ENCODE assay signal across 20 mouse cellular contexts in the genomic region with DNA sequence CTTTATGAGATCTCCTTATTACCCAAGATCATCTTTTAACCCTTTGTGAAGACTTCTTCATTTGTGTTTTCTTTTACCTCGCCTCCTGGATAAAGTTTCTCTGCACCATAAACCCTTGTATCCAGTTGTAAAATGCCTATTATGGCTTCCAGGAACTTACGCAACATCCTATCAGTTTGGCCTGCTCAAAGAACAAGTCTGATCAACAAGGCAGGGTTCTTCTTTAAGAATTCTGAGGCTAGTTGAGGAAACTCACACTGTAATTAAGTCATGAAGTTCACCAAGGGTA. TPM values are rescaled to one million over a fixed set of nuclear protein-coding genes. Genes with fewer than 3 reads are reported as not detected.
A peak's percentile ranks its signal among the peaks of the same experiment; 100 is the strongest.
DNase-seq lines count a peak whose midpoint lies in the region; ATAC-seq and TF ChIP-seq lines count a peak whose summit lies in the region.
"Had no signal": no experiment of that assay in that cellular context is flagged by ENCODE, and none has a peak within 500 bp of the region (broad histone marks: within the 10 kb centered on the region; RNA-seq: fewer than 3 reads in every experiment).

No protein-coding gene starts in this region.

- H3K36me3 ChIP-seq in kidney, embryonic 16.5 days (ENCODE audit: insufficient read depth, low read length), result no peaks in the 10 kb centered on the region
- H3K36me3 ChIP-seq in MEL (ENCODE audit: control insufficient read depth in 1 of 2, insufficient read depth in 2 of 2, low read length in 2 of 2), result peaks cover 4 to 25% of the 10 kb centered on the region in 2 experiments
- H3K36me3 ChIP-seq in intestine, embryonic 14.5 days (ENCODE audit: control insufficient read depth, insufficient read depth, low read length), result no peaks in the 10 kb centered on the region
- H3K36me3 ChIP-seq in liver, embryonic 16.5 days (ENCODE audit: control insufficient read depth, insufficient read depth), result no peaks in the 10 kb centered on the region
- H3K36me3 ChIP-seq: hindbrain, embryonic 13.5 days had no signal

- ATAC-seq in kidney, embryonic 16.5 days (ENCODE audit: low FRiP score, low TSS enrichment), result no peak
- no peak for ATAC-seq in intestine, embryonic 14.5 days (replicated peaks; ENCODE audit: low FRiP score, low TSS enrichment, low read depth)
- no peak for ATAC-seq in liver, embryonic 16.5 days (ENCODE audit: low read depth)
- ATAC-seq: forebrain, embryonic 13.5 days had no signal

- H3K4me1 ChIP-seq in kidney, embryonic 16.5 days (ENCODE audit: insufficient read depth, low read length), result peaks cover 10% of the 10 kb centered on the region; the same call in 1 of the 2 replicates
- H3K4me1 ChIP-seq in MEL (ENCODE audit: control insufficient read depth in 1 of 2, insufficient read depth in 2 of 2, low read length in 2 of 2), result peaks cover 9 to 38% of the 10 kb centered on the region in 2 experiments
- peaks cover 8% of the 10 kb centered on the region for H3K4me1 ChIP-seq in intestine, embryonic 14.5 days (replicated peaks; ENCODE audit: control insufficient read depth, insufficient read depth, low read length)
- H3K4me1 ChIP-seq in liver, embryonic 16.5 days (ENCODE audit: control insufficient read depth, low read depth, low read length), result no peaks in the 10 kb centered on the region
- H3K4me1 ChIP-seq in cerebellum, adult 2 months (ENCODE audit: control insufficient read depth, insufficient read depth, low read length), result peaks cover 3% of the 10 kb centered on the region; the same call in 1 of the 2 replicates

- no peak for TF ChIP-seq RAD21 in MEL (IDR thresholded peaks at IDR 0.05; ENCODE audit: low read depth, low read length)

- H3K9me3 ChIP-seq in kidney, embryonic 16.5 days (ENCODE audit: low read length), result no peaks in the 10 kb centered on the region
- H3K9me3 ChIP-seq in MEL (replicated peaks; ENCODE audit: insufficient read depth, low read length), result no peaks in the 10 kb centered on the region
- no peaks in the 10 kb centered on the region for H3K9me3 ChIP-seq in intestine, embryonic 14.5 days (ENCODE audit: control insufficient read depth, low read length)
- no peaks in the 10 kb centered on the region for H3K9me3 ChIP-seq in liver, embryonic 16.5 days (replicated peaks; ENCODE audit: control insufficient read depth, low read length)
- H3K9me3 ChIP-seq: forebrain, embryonic 13.5 days; hindbrain, embryonic 13.5 days had no signal

- TF ChIP-seq CTCF in MEL (IDR thresholded peaks at IDR 0.05 in 2 of 3, conservative IDR thresholded peaks at IDR 0.05 in 1 of 3; ENCODE audit: control insufficient read depth in 1 of 3, insufficient read depth in 1 of 3, low read depth in 2 of 3, low read length in 3 of 3, poor library complexity in 1 of 3, severe bottlenecking in 1 of 3), result no peak
- TF ChIP-seq CTCF in cerebellum, adult 2 months (IDR thresholded peaks at IDR 0.05; ENCODE audit: borderline replicate concordance, insufficient read depth, low read depth, low read length), result no peak

- H3K9ac ChIP-seq in kidney, embryonic 16.5 days (replicated peaks; ENCODE audit: low read length), result no peak overlapping the region
- H3K9ac ChIP-seq in MEL (ENCODE audit: control insufficient read depth, low read depth, low read length, poor library complexity, severe bottlenecking), result peak overlapping the region; percentile 90
- H3K9ac ChIP-seq in intestine, embryonic 14.5 days (ENCODE audit: low read length), result no peak overlapping the region
- H3K9ac ChIP-seq in liver, embryonic 16.5 days (ENCODE audit: low read depth, low read length), result no peak overlapping the region
- H3K9ac ChIP-seq: forebrain, embryonic 13.5 days; hindbrain, embryonic 13.5 days; lung, embryonic 14.5 days had no signal

- 0 out of 4 replicates have a peak, but pooled peaks of 1 of the 2 experiments have one; percentile 17 for TF ChIP-seq EP300 in MEL (IDR thresholded peaks at IDR 0.05; ENCODE audit: low read depth in 1 of 2, low read length in 2 of 2)

- TF ChIP-seq POLR2A in MEL (IDR thresholded peaks at IDR 0.05; ENCODE audit: control insufficient read depth in 1 of 2, insufficient read depth in 1 of 2, low read depth in 1 of 2, low read length in 2 of 2, poor library complexity in 1 of 2), result no peak
- no peak for TF ChIP-seq POLR2A in cerebellum, adult 2 months (IDR thresholded peaks at IDR 0.05; ENCODE audit: borderline replicate concordance, insufficient read depth, low read length)

- H3K79me2 ChIP-seq in MEL (ENCODE audit: control insufficient read depth, insufficient read depth, low read length, poor library complexity), result peaks cover 15% of the 10 kb centered on the region

- H3K27ac ChIP-seq in kidney, embryonic 16.5 days (ENCODE audit: low read length), result peak overlapping the region; percentile 16; the same call in 1 of the 2 replicates
- peak overlapping the region; percentile 63 for H3K27ac ChIP-seq in MEL (ENCODE audit: control insufficient read depth, low read depth, low read length)
- peak overlapping the region; percentile 73; the same call in 1 of the 2 replicates for H3K27ac ChIP-seq in intestine, embryonic 14.5 days (ENCODE audit: low read depth)
- H3K27ac ChIP-seq in liver, embryonic 16.5 days (ENCODE audit: low read length), result peak overlapping the region; percentile 71
- H3K27ac ChIP-seq in cerebellum, adult 2 months (ENCODE audit: insufficient read depth, low read length), result no peak overlapping the region
- H3K27ac ChIP-seq: forebrain, embryonic 13.5 days; hindbrain, embryonic 13.5 days had no signal

- DNase-seq in kidney, adult 8-10 months, result no peak
- DNase-seq in MEL (ENCODE audit: low read depth, low spot score), result no peak
- no peak for DNase-seq in intestine, embryonic 14.5 days (ENCODE audit: low spot score)
- no peak for DNase-seq in adrenal gland, postnatal 14 days
- DNase-seq in cerebellum, adult 2 months, result no peak
- no peak for DNase-seq in layer of hippocampus, postnatal 10 days (ENCODE audit: low spot score in 2 of 2)
- DNase-seq: adrenal gland, adult 8-10 months; cerebellum, postnatal 36 days; kidney, postnatal 10 days; lung, embryonic 14.5 days; thymus, postnatal 25 days had no signal

- no peak overlapping the region for H3K4me2 ChIP-seq in kidney, embryonic 16.5 days (replicated peaks; ENCODE audit: low read depth, low read length)
- no peak overlapping the region for H3K4me2 ChIP-seq in intestine, embryonic 14.5 days (ENCODE audit: low read length)
- H3K4me2 ChIP-seq in liver, embryonic 16.5 days (ENCODE audit: low read depth, low read length), result peak overlapping the region; percentile 21; the same call in 1 of the 2 replicates
- H3K4me2 ChIP-seq: forebrain, embryonic 13.5 days; heart, embryonic 11.5 days; hindbrain, embryonic 13.5 days; lung, embryonic 14.5 days had no signal

- no peaks in the 10 kb centered on the region for H3K27me3 ChIP-seq in kidney, embryonic 16.5 days (ENCODE audit: insufficient read depth, low read length)
- H3K27me3 ChIP-seq in MEL (ENCODE audit: control insufficient read depth in 1 of 2, insufficient read depth in 2 of 2, low read length in 2 of 2), result no peaks in the 10 kb centered on the region
- H3K27me3 ChIP-seq in intestine, embryonic 14.5 days (replicated peaks; ENCODE audit: control insufficient read depth, insufficient read depth, low read length), result no peaks in the 10 kb centered on the region
- no peaks in the 10 kb centered on the region for H3K27me3 ChIP-seq in liver, embryonic 16.5 days (ENCODE audit: control insufficient read depth, insufficient read depth, low read depth, low read length)
- H3K27me3 ChIP-seq in cerebellum, adult 2 months (ENCODE audit: control insufficient read depth, insufficient read depth, low read length), result no peaks in the 10 kb centered on the region
- H3K27me3 ChIP-seq: forebrain, embryonic 13.5 days; hindbrain, embryonic 13.5 days had no signal

- 69% methylated on average over 2 of the region's 2 CpGs for WGBS in kidney, embryonic 16.5 days
- WGBS in intestine, embryonic 14.5 days, result 67% methylated on average over 2 of the region's 2 CpGs
- WGBS in liver, embryonic 16.5 days (ENCODE audit: insufficient replicate concordance), result 50% methylated on average over 2 of the region's 2 CpGs
- 94% methylated on average over 2 of the region's 2 CpGs for WGBS in cerebellum, adult 2 months

- no peak overlapping the region for H3K4me3 ChIP-seq in kidney, embryonic 16.5 days (ENCODE audit: low read length)
- H3K4me3 ChIP-seq in MEL (ENCODE audit: control insufficient read depth in 1 of 2, insufficient read depth in 1 of 2, low read depth in 2 of 2, low read length in 2 of 2), result peak overlapping the region; percentile 70 to 90
- no peak overlapping the region for H3K4me3 ChIP-seq in intestine, embryonic 14.5 days (ENCODE audit: low read depth, low read length)
- peak overlapping the region; percentile 36 for H3K4me3 ChIP-seq in liver, embryonic 16.5 days (ENCODE audit: low read depth, low read length)
- H3K4me3 ChIP-seq in cerebellum, adult 2 months (replicated peaks; ENCODE audit: insufficient read depth, low read depth, low read length), result no peak overlapping the region
- H3K4me3 ChIP-seq: forebrain, embryonic 13.5 days; hindbrain, embryonic 13.5 days had no signal

RNA-seq across cellular contexts. Expression of a gene that starts 8.3 kb away (rescaled TPM):
- 6.7 and 7.8 TPM in 2 replicates for polyA plus RNA-seq in kidney, embryonic 16.5 days (2015; fragmentation: Nextera tagmentation; extraction: Ambion mirVana)
- 35.0 and 41.8 TPM in 2 replicates for total RNA-seq in MEL (2012; rRNA removed)
- polyA plus RNA-seq in MEL (2012; ENCODE audit: insufficient read depth in 1 of 2, insufficient read length in 2 of 2, low read depth in 1 of 2, low replicate concordance in 2 of 2, missing spikeins in 1 of 2), result 10 to 100 TPM in 1 of 2 experiments, not detected in 1; 49.2 TPM
- 6.1 and 7.2 TPM in 2 replicates for polyA plus RNA-seq in intestine, embryonic 14.5 days (2014; fragmentation: Nextera tagmentation; extraction: Ambion mirVana)
- polyA plus RNA-seq in liver, embryonic 16.5 days (2015; fragmentation: Nextera tagmentation; extraction: Ambion mirVana), result 11.9 and 13.1 TPM in 2 replicates
- total RNA-seq in adrenal gland, postnatal 14 days (2021), result 4.9 and 7.7 TPM in 2 replicates
- 2.0 and 2.7 TPM in 2 replicates for polyA plus RNA-seq in cerebellum, adult 2 months (2012; rRNA removed)
- total RNA-seq in layer of hippocampus, postnatal 10 days (2021), result 1 to 10 TPM; 2.3 to 3.7 TPM

RNA-seq across cellular contexts. Expression of a gene that starts 42.0 kb away (rescaled TPM):
- polyA plus RNA-seq in kidney, embryonic 16.5 days (2015; fragmentation: Nextera tagmentation; extraction: Ambion mirVana), result 239 and 252 TPM in 2 replicates
- 117 and 119 TPM in 2 replicates for total RNA-seq in MEL (2012; rRNA removed)
- 100 to 1,000 TPM in 1 of 2 experiments, not detected in 1; 145 TPM for polyA plus RNA-seq in MEL (2012; ENCODE audit: insufficient read depth in 1 of 2, insufficient read length in 2 of 2, low read depth in 1 of 2, low replicate concordance in 2 of 2, missing spikeins in 1 of 2)
- polyA plus RNA-seq in intestine, embryonic 14.5 days (2014; fragmentation: Nextera tagmentation; extraction: Ambion mirVana), result 312 and 313 TPM in 2 replicates
- polyA plus RNA-seq in liver, embryonic 16.5 days (2015; fragmentation: Nextera tagmentation; extraction: Ambion mirVana), result 131 and 133 TPM in 2 replicates
- total RNA-seq in adrenal gland, postnatal 14 days (2021), result 104 and 115 TPM in 2 replicates
- 71.3 and 72.0 TPM in 2 replicates for polyA plus RNA-seq in cerebellum, adult 2 months (2012; rRNA removed)
- 100 to 1,000 TPM; 272 to 278 TPM for total RNA-seq in layer of hippocampus, postnatal 10 days (2021)

RNA-seq across cellular contexts. Expression of a gene that starts 42.2 kb away (rescaled TPM):
- 58.6 and 62.0 TPM in 2 replicates for polyA plus RNA-seq in kidney, embryonic 16.5 days (2015; fragmentation: Nextera tagmentation; extraction: Ambion mirVana)
- 0.12 and 0.36 TPM in 2 replicates for total RNA-seq in MEL (2012; rRNA removed)
- polyA plus RNA-seq in MEL (2012; ENCODE audit: insufficient read depth in 1 of 2, insufficient read length in 2 of 2, low read depth in 1 of 2, low replicate concordance in 2 of 2, missing spikeins in 1 of 2), result under 1 TPM in 1 of 2 experiments, not detected in 1; 0.39 TPM
- 50.9 and 54.4 TPM in 2 replicates for polyA plus RNA-seq in intestine, embryonic 14.5 days (2014; fragmentation: Nextera tagmentation; extraction: Ambion mirVana)
- 12.9 and 14.2 TPM in 2 replicates for polyA plus RNA-seq in liver, embryonic 16.5 days (2015; fragmentation: Nextera tagmentation; extraction: Ambion mirVana)
- total RNA-seq in adrenal gland, postnatal 14 days (2021), result 32.3 and 40.5 TPM in 2 replicates
- polyA plus RNA-seq in cerebellum, adult 2 months (2012; rRNA removed), result 22.4 and 24.4 TPM in 2 replicates
- total RNA-seq in layer of hippocampus, postnatal 10 days (2021), result 10 to 100 TPM; 63.9 to 67.0 TPM

RNA-seq across cellular contexts. Expression of a gene that starts 58.0 kb away (rescaled TPM):
- not detected in 2 replicates for polyA plus RNA-seq in kidney, embryonic 16.5 days (2015; fragmentation: Nextera tagmentation; extraction: Ambion mirVana)
- not detected in 2 replicates for total RNA-seq in MEL (2012; rRNA removed)
- not detected for polyA plus RNA-seq in MEL (2012; ENCODE audit: insufficient read depth in 1 of 2, insufficient read length in 2 of 2, low read depth in 1 of 2, low replicate concordance in 2 of 2, missing spikeins in 1 of 2)
- 0.11 TPM in 1 of 2 replicates, not detected in the other for polyA plus RNA-seq in intestine, embryonic 14.5 days (2014; fragmentation: Nextera tagmentation; extraction: Ambion mirVana)
- polyA plus RNA-seq in liver, embryonic 16.5 days (2015; fragmentation: Nextera tagmentation; extraction: Ambion mirVana), result not detected in 2 replicates
- total RNA-seq in adrenal gland, postnatal 14 days (2021), result not detected in 2 replicates
- polyA plus RNA-seq in cerebellum, adult 2 months (2012; rRNA removed), result not detected in 2 replicates
- total RNA-seq in layer of hippocampus, postnatal 10 days (2021), result not detected
- total RNA-seq: adrenal gland, adult 8-10 months; gastrocnemius, adult 8-10 months; layer of hippocampus, postnatal 14 days; left cerebral cortex, postnatal 25 days; neutrophil, adult 5-6 weeks had no signal
- polyA plus RNA-seq: heart, embryonic 11.5 days; hindbrain, embryonic 13.5 days; lung, embryonic 14.5 days had no signal

Comparison
In these comparisons a context has a peak if more than half of its experiments do, and no peak if none do; other contexts are left out.
1. H3K4me3 ChIP-seq: peak in MEL (2 of 2) and liver, embryonic 16.5 days (single experiment); none in kidney, embryonic 16.5 days (single experiment), intestine, embryonic 14.5 days (single experiment) and cerebellum, adult 2 months (single experiment).
2. RNA of a gene that starts 42.2 kb away (polyA plus RNA-seq): 58.6 to 62.0 TPM in kidney, embryonic 16.5 days, 50.9 to 54.4 TPM in intestine, embryonic 14.5 days, 22.4 to 24.4 TPM in cerebellum, adult 2 months and 12.9 to 14.2 TPM in liver, embryonic 16.5 days; 0.39 TPM in MEL; every median in the first group is over 10 times any median in the second.